Mouse (Mus musculus): Measurements from ENCODE around the gene Carf.

DNA sequence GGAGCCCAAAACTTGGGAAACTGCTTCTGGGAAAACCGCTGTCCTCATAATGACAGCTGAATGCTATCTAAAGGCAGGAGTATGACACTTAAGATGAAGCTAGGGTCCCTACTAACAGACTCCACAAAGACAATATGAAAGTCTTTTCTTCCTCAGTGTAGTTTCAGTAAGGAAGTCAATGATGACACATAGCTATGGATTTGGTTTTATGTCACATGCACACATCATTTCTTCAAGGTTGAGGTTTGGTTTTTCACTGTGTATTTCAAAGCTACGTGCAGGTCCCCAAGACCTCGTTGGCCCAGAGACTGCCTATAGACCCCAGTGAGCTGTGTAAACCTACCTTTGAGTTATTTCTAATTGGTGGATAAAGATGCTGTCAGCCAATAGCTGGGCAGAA, 75.1 kb downstream of the Carf start:
- no peak for TF ChIP-seq GATA1 (IDR thresholded peaks at IDR 0.05; ENCODE audit: low read length)
- no peak for TF ChIP-seq TAL1 (IDR thresholded peaks at IDR 0.05; ENCODE audit: low read length)

All from erythroblast, embryonic 14.5 days (primary cell).